Mouse (Mus musculus) naive thymus-derived CD4-positive, alpha-beta T cell, adult 2 months (primary cell): ENCODE data around the gene Vwce.

Experiments used
- DNase-seq: peaks from one replicate; pipeline ENCODE4 v3.0.0-alpha.2; 2011; ENCODE audit warnings: low read depth

The Vwce gene

GRCm38 (mm10) chr19:10714682-10715475 is 80.9 kb downstream of the Vwce start:
- peak; percentile 90 for DNase-seq

- peak; percentile 61 for DNase-seq
Measured at GRCm38 (mm10) chr19:10715476-10715875, 81.5 kb downstream of the Vwce start.
